Mouse (Mus musculus) heart, embryonic 14.5 days (tissue): Measurements from ENCODE around the gene Strip1. TPM values are rescaled to one million over a fixed set of nuclear protein-coding genes. Genes with fewer than 3 reads are reported as not detected.
"Not testable (repeated sequence)": the region's sequence is repeated elsewhere in the genome, so short reads cannot be mapped to it uniquely, and the experiment has no call there.

ENCODE experiments used
- ATAC-seq: fragments of 200-750 bp; cut with Nextera tagmentation; 2 replicates; pipeline ENCODE4 v1.8.0; 2017; ENCODE audit warnings: low read depth, moderate TSS enrichment; ENCODE audit not compliant: insufficient number of reproducible peaks, insufficient read depth, low FRiP score
- H3K27ac ChIP-seq, 2 experiments: fragments of 200-500 bp in 1 of 2; fragments of 300-500 bp in 1 of 2; sonication (generic) in 1 of 2; replicated peaks in 1 of 2; 2 replicates each; pipeline ENCODE4 v1.5.1; 2012 to 2014; ENCODE audit warnings: low read depth in 2 of 2, low read length in 2 of 2, control low read depth in 1 of 2, mild to moderate bottlenecking in 1 of 2, mixed read lengths in 1 of 2; ENCODE audit not compliant: control insufficient read depth in 1 of 2, insufficient read depth in 1 of 2
- H3K27me3 ChIP-seq: fragments of 300-500 bp; sonication (generic); 2 replicates; pipeline ENCODE4 v1.6.1; 2014; ENCODE audit warnings: mild to moderate bottlenecking, low read length, control low read depth; ENCODE audit not compliant: control insufficient read depth, insufficient read depth
- H3K36me3 ChIP-seq: fragments of 300-500 bp; sonication (generic); 2 replicates; pipeline ENCODE4 v1.6.1; 2014; ENCODE audit warnings: mild to moderate bottlenecking, control low read depth, low read length, mixed read lengths; ENCODE audit not compliant: control insufficient read depth, insufficient read depth
- H3K4me1 ChIP-seq, 2 experiments: fragments of 200-500 bp in 1 of 2; fragments of 300-500 bp in 1 of 2; sonication (generic) in 1 of 2; 2 replicates each; pipeline ENCODE4 v1.6.1; 2012 to 2014; ENCODE audit warnings: low read length in 2 of 2, control low read depth in 1 of 2, mixed read lengths in 1 of 2; ENCODE audit not compliant: control insufficient read depth in 2 of 2, insufficient read depth in 2 of 2
- H3K4me2 ChIP-seq: fragments of 300-500 bp; sonication (generic); 2 replicates; pipeline ENCODE4 v1.6.1; 2014; ENCODE audit warnings: mild to moderate bottlenecking, low read length
- H3K4me3 ChIP-seq, 2 experiments: fragments of 200-500 bp in 1 of 2; fragments of 300-500 bp in 1 of 2; sonication (generic) in 1 of 2; 2 replicates each; pipeline ENCODE4 v1.5.1; 2012 to 2014; ENCODE audit warnings: low read length in 2 of 2, mild to moderate bottlenecking in 2 of 2, control low read depth in 1 of 2, low read depth in 1 of 2, moderate library complexity in 1 of 2; ENCODE audit not compliant: control insufficient read depth in 1 of 2, insufficient read depth in 1 of 2
- H3K9ac ChIP-seq: fragments of 300-500 bp; sonication (generic); 2 replicates; pipeline ENCODE4 v1.6.1; 2014; ENCODE audit warnings: mild to moderate bottlenecking, low read length
- H3K9me3 ChIP-seq: fragments of 300-500 bp; sonication (generic); 2 replicates; pipeline ENCODE4 v1.6.1; 2016; ENCODE audit warnings: low read length, control low read depth; ENCODE audit not compliant: control insufficient read depth
- whole genome bisulfite sequencing: fragments of 180-500 bp; shearing (Covaris S2); extraction: QIAGEN DNeasy Blood & Tissue Kit; methylation state at CpG from one replicate; pipeline ENCODE4 v1.1.7; 2014; 5-methylcytosine and 5-hydroxymethylcytosine counted together
- polyA plus RNA-seq: library from polyadenylated mRNA; unstranded; fragments of >200 nt; fragmentation: Nextera tagmentation; extraction: Ambion mirVana; gene quantifications from 2 replicates; pipeline ENCODE4 v1.2.1, GENCODE M21; 2014

Strip1 gene
- polyA plus RNA-seq, 1 experiment from 2014 or later: 40.3 TPM

- Histone ChIP-seq H3K4me2 (no peak overlapping the region), H3K27me3 (no peaks in the 10 kb centered on the region), H3K4me1 (no peaks in the 10 kb centered on the region), H3K36me3 (peaks cover 52% of the 10 kb centered on the region), H3K27ac (no peak overlapping the region), H3K9ac (no peak overlapping the region), H3K9me3 (no peaks in the 10 kb centered on the region), H3K4me3 (no peak overlapping the region)
- no peak for ATAC-seq
- 88% methylated on average over 1 of the region's 1 CpGs for WGBS
Measured at GRCm38 (mm10) chr3:107659000-107659399, 27.5 kb upstream of the Strip1 start.

GRCm38 (mm10) chr3:107656888-107657287 is 25.4 kb upstream of the Strip1 start:
- WGBS: 76% methylated on average over 4 of the region's 4 CpGs
- no peaks in the 10 kb centered on the region for H3K27me3 ChIP-seq
- no peak overlapping the region for H3K27ac ChIP-seq
- H3K4me3 ChIP-seq: no peak overlapping the region
- peaks cover 30% of the 10 kb centered on the region for H3K36me3 ChIP-seq
- no peaks in the 10 kb centered on the region for H3K4me1 ChIP-seq
- no peak overlapping the region for H3K9ac ChIP-seq
- no peaks in the 10 kb centered on the region for H3K9me3 ChIP-seq
- ATAC-seq: no peak
- no peak overlapping the region for H3K4me2 ChIP-seq

GRCm38 (mm10) chr3:107656151-107656550 is 24.7 kb upstream of the Strip1 start:
- Histone ChIP-seq H3K4me3 (no peak overlapping the region), H3K36me3 (peaks cover 24% of the 10 kb centered on the region), H3K4me1 (no peaks in the 10 kb centered on the region), H3K9ac (no peak overlapping the region), H3K9me3 (no peaks in the 10 kb centered on the region), H3K27ac (no peak overlapping the region), H3K4me2 (no peak overlapping the region), H3K27me3 (no peaks in the 10 kb centered on the region)
- no peak for ATAC-seq
- WGBS: 94% methylated on average over 2 of the region's 2 CpGs

- WGBS: 89% methylated on average over 3 of the region's 3 CpGs
- H3K4me3 ChIP-seq: no peak overlapping the region
- ATAC-seq: no peak
- no peaks in the 10 kb centered on the region for H3K4me1 ChIP-seq
- no peak overlapping the region for H3K4me2 ChIP-seq
- no peak overlapping the region for H3K27ac ChIP-seq
- no peak overlapping the region for H3K9ac ChIP-seq
- H3K36me3 ChIP-seq: peaks cover 18% of the 10 kb centered on the region
- H3K27me3 ChIP-seq: no peaks in the 10 kb centered on the region
- no peaks in the 10 kb centered on the region for H3K9me3 ChIP-seq
Measured at GRCm38 (mm10) chr3:107655491-107655890, 24.0 kb upstream of the Strip1 start.

GRCm38 (mm10) chr3:107654861-107655260 is 23.4 kb upstream of the Strip1 start:
- no peak for ATAC-seq
- Histone ChIP-seq H3K9me3 (no peaks in the 10 kb centered on the region), H3K27ac (no peak overlapping the region), H3K4me2 (no peak overlapping the region), H3K9ac (no peak overlapping the region), H3K27me3 (no peaks in the 10 kb centered on the region), H3K4me3 (no peak overlapping the region), H3K36me3 (peaks cover 12% of the 10 kb centered on the region), H3K4me1 (no peaks in the 10 kb centered on the region)
- 85% methylated on average over 3 of the region's 3 CpGs for WGBS

GRCm38 (mm10) chr3:107652968-107653367 is 21.5 kb upstream of the Strip1 start:
- peaks cover 0 to under 1% of the 10 kb centered on the region in 2 experiments; a peak in 1 of 4 replicates for H3K4me1 ChIP-seq
- no peaks in the 10 kb centered on the region for H3K27me3 ChIP-seq
- H3K36me3 ChIP-seq: 0 out of 2 replicates have a peak, but pooled peaks cover 6% of the 10 kb centered on the region
- H3K9me3 ChIP-seq: no peaks in the 10 kb centered on the region
- H3K27ac ChIP-seq: no peak overlapping the region
- no peak overlapping the region for H3K4me3 ChIP-seq
- WGBS: 94% methylated on average over 3 of the region's 3 CpGs
- no peak for ATAC-seq
- H3K4me2 ChIP-seq: no peak overlapping the region
- no peak overlapping the region for H3K9ac ChIP-seq

- ATAC-seq: not testable (repeated sequence)
Measured at GRCm38 (mm10) chr3:107650276-107650675, 18.8 kb upstream of the Strip1 start.

GRCm38 (mm10) chr3:107646947-107647346 is 15.5 kb upstream of the Strip1 start:
- no peak overlapping the region for H3K4me3 ChIP-seq
- H3K9me3 ChIP-seq: no peaks in the 10 kb centered on the region
- no peaks in the 10 kb centered on the region for H3K27me3 ChIP-seq
- peaks cover 0 to 2% of the 10 kb centered on the region in 2 experiments; a peak in 1 of 4 replicates for H3K4me1 ChIP-seq
- no peak overlapping the region for H3K27ac ChIP-seq
- no peak overlapping the region for H3K9ac ChIP-seq
- H3K36me3 ChIP-seq: no peaks in the 10 kb centered on the region
- 78% methylated on average over 3 of the region's 3 CpGs for WGBS
- no peak for ATAC-seq
- no peak overlapping the region for H3K4me2 ChIP-seq

More at GRCm38 (mm10) chr3:107650276-107650675, 18.8 kb upstream of the Strip1 start:
- 63% methylated on average over 5 of the region's 5 CpGs for WGBS
- H3K27ac ChIP-seq, H3K9ac ChIP-seq, H3K36me3 ChIP-seq, H3K9me3 ChIP-seq, H3K4me1 ChIP-seq, H3K4me3 ChIP-seq, H3K27me3 ChIP-seq, H3K4me2 ChIP-seq: not testable (repeated sequence)
